Mouse (Mus musculus) CH12.LX (cell line): Measurements from ENCODE around the gene Ext2. TPM values are rescaled to one million over a fixed set of nuclear protein-coding genes. Genes with fewer than 3 reads are reported as not detected.
A peak's percentile ranks its signal among the peaks of the same experiment; 100 is the strongest.

Experiments
- DNase-seq: peaks from one replicate; pipeline ENCODE4 v3.0.0-alpha.2; 2013; ENCODE audit errors: extremely low read depth
- H3K27ac ChIP-seq: 2 replicates; pipeline ENCODE4 v1.5.1; 2012; ENCODE audit warnings: low read depth, mild to moderate bottlenecking, control low read depth, moderate library complexity; ENCODE audit not compliant: insufficient read depth
- H3K27me3 ChIP-seq: replicated peaks from 2 replicates; pipeline ENCODE3; 2012; ENCODE audit warnings: inconsistent platforms
- H3K36me3 ChIP-seq, 2 experiments: replicated peaks in 1 of 2; 2 replicates each; pipeline versions ENCODE3 to v1.6.1; 2012; ENCODE audit warnings: inconsistent platforms in 1 of 2, low read length in 1 of 2, mild to moderate bottlenecking in 1 of 2, mixed read lengths in 1 of 2, moderate library complexity in 1 of 2; ENCODE audit not compliant: control insufficient read depth in 1 of 2, insufficient read depth in 1 of 2
- H3K4me1 ChIP-seq, 2 experiments: 2 replicates each; pipeline ENCODE4 v1.6.1; 2012; ENCODE audit warnings: inconsistent platforms in 1 of 2, moderate library complexity in 1 of 2; ENCODE audit not compliant: insufficient read depth in 2 of 2, control insufficient read depth in 1 of 2
- H3K4me2 ChIP-seq: 2 replicates; pipeline ENCODE4 v1.6.1; 2012; ENCODE audit warnings: low read depth, mild to moderate bottlenecking, control low read depth; ENCODE audit not compliant: poor library complexity, insufficient read depth, severe bottlenecking
- H3K4me3 ChIP-seq, 3 experiments: fragments of 150-350 bp in 1 of 3; sonication (generic) in 1 of 3; replicated peaks in 1 of 3; 2 replicates each; pipeline versions ENCODE3 to v1.5.1; 2011 to 2012; ENCODE audit warnings: low read depth in 2 of 3, low read length in 2 of 3, mild to moderate bottlenecking in 2 of 3, moderate library complexity in 2 of 3, control low read depth in 1 of 3, improper control_type of control experiment in 1 of 3, inconsistent platforms in 1 of 3, mixed read lengths in 1 of 3; ENCODE audit not compliant: poor library complexity in 1 of 3
- H3K79me2 ChIP-seq: replicated peaks from 2 replicates; pipeline ENCODE4 v1.6.1; 2012; ENCODE audit warnings: mild to moderate bottlenecking, moderate library complexity; ENCODE audit not compliant: control insufficient read depth, poor library complexity, insufficient read depth, severe bottlenecking; ENCODE audit errors: extremely low read depth
- H3K9ac ChIP-seq: 2 replicates; pipeline ENCODE4 v1.6.1; 2012; ENCODE audit warnings: low read depth, mild to moderate bottlenecking, control low read depth, moderate library complexity; ENCODE audit not compliant: insufficient read depth
- H3K9me3 ChIP-seq: replicated peaks from 2 replicates; pipeline ENCODE3; 2012; ENCODE audit warnings: low read length, inconsistent platforms, mixed read lengths
- BHLHE40 ChIP-seq: IDR thresholded peaks from 2 replicates; pipeline ENCODE4 v1.6.1; 2011; ENCODE audit warnings: mild to moderate bottlenecking, low read depth, low read length, improper control_type of control experiment
- CTCF ChIP-seq, 2 experiments: IDR thresholded peaks in 1 of 2; conservative IDR thresholded peaks in 1 of 2; 2 replicates each; pipeline ENCODE4 v1.5.1; 2011 to 2012; ENCODE audit warnings: low read depth in 2 of 2, low read length in 2 of 2, improper control_type of control experiment in 1 of 2, inconsistent platforms in 1 of 2, mild to moderate bottlenecking in 1 of 2, moderate library complexity in 1 of 2
- ELF1 ChIP-seq: IDR thresholded peaks from 2 replicates; pipeline ENCODE4 v1.6.1; 2014; ENCODE audit warnings: low read depth, mild to moderate bottlenecking, inconsistent platforms, low read length, improper control_type of control experiment
- GABPA ChIP-seq: IDR thresholded peaks from 2 replicates; pipeline ENCODE4 v1.6.1; 2012; ENCODE audit warnings: low read depth, low read length, improper control_type of control experiment, inconsistent platforms; ENCODE audit not compliant: insufficient replicate concordance
- HCFC1 ChIP-seq: IDR thresholded peaks from 2 replicates; pipeline ENCODE4 v1.6.1; 2012; ENCODE audit warnings: low read depth, mild to moderate bottlenecking, inconsistent platforms, low read length, improper control_type of control experiment
- IRF4 ChIP-seq: IDR thresholded peaks from 2 replicates; pipeline ENCODE4 v1.6.1; 2014; ENCODE audit warnings: low read depth, mild to moderate bottlenecking, inconsistent platforms, low read length, improper control_type of control experiment
- KAT2A ChIP-seq: IDR thresholded peaks from 2 replicates; pipeline ENCODE4 v1.6.1; 2012; ENCODE audit warnings: low read length, improper control_type of control experiment, inconsistent platforms; ENCODE audit not compliant: insufficient replicate concordance
- MAFK ChIP-seq: IDR thresholded peaks from 2 replicates; pipeline ENCODE4 v1.6.1; 2011; ENCODE audit warnings: low read length, improper control_type of control experiment; ENCODE audit not compliant: insufficient replicate concordance
- MAX ChIP-seq: IDR thresholded peaks from 2 replicates; pipeline ENCODE4 v1.6.1; 2011; ENCODE audit warnings: low read length, improper control_type of control experiment
- MEF2A ChIP-seq: IDR thresholded peaks from 2 replicates; pipeline ENCODE4 v1.6.1; 2014; ENCODE audit warnings: low read depth, mild to moderate bottlenecking, inconsistent platforms, low read length, improper control_type of control experiment, borderline replicate concordance
- NELFE ChIP-seq: IDR thresholded peaks from 2 replicates; pipeline ENCODE4 v1.6.1; 2011; ENCODE audit warnings: low read depth, low read length, improper control_type of control experiment
- NRF1 ChIP-seq: IDR thresholded peaks from 2 replicates; pipeline ENCODE4 v1.6.1; 2014; ENCODE audit warnings: low read depth, mild to moderate bottlenecking, inconsistent platforms, low read length, improper control_type of control experiment, moderate library complexity
- POLR2A ChIP-seq: IDR thresholded peaks from 2 replicates; pipeline ENCODE4 v1.6.1; 2011; ENCODE audit warnings: low read depth, mild to moderate bottlenecking, improper control_type of control experiment, low read length
- POLR2AphosphoS2 ChIP-seq: IDR thresholded peaks from 2 replicates; pipeline ENCODE4 v1.6.1; 2011; ENCODE audit warnings: low read depth, low read length, improper control_type of control experiment
- RAD21 ChIP-seq: IDR thresholded peaks from 2 replicates; pipeline ENCODE4 v1.6.1; 2011; ENCODE audit warnings: low read depth, mild to moderate bottlenecking, low read length, improper control_type of control experiment, moderate library complexity
- TBP ChIP-seq: conservative IDR thresholded peaks from 2 replicates; pipeline ENCODE4 v1.6.1; 2011; ENCODE audit warnings: low read depth, low read length, improper control_type of control experiment
- UBTF ChIP-seq: IDR thresholded peaks from 2 replicates; pipeline ENCODE4 v1.6.1; 2012; ENCODE audit warnings: low read depth, mild to moderate bottlenecking, inconsistent platforms, low read length, improper control_type of control experiment, moderate library complexity
- USF2 ChIP-seq: conservative IDR thresholded peaks from 2 replicates; pipeline ENCODE4 v1.6.1; 2011; ENCODE audit warnings: low read depth, low read length, improper control_type of control experiment
- dilution Hi-C: fragments of 300-500 bp; cut with MboI; formaldehyde crosslinking; loops from 2 replicates; pipeline ENCODE4 v1.14.3; 2020; ENCODE audit warnings: low sequenced_read_pairs; ENCODE audit not compliant: extremely low pct_unique_long_range_greater_than_20kb, extremely low pct_ligation_motif_present
- in situ Hi-C: fragments of 300-500 bp; cut with MboI; formaldehyde crosslinking; loops from 3 replicates; pipeline ENCODE4 v1.14.3; 2019; ENCODE audit warnings: low sequenced_read_pairs, low pct_ligation_motif_present, low pct_unique_long_range_greater_than_20kb, mixed read lengths
- polyA plus RNA-seq: library from polyadenylated mRNA; unstranded; fragments of >175 nt; gene quantifications from 2 replicates; pipeline ENCODE4 v1.2.1, GENCODE M21; 2012; ENCODE audit warnings: low read depth; ENCODE audit not compliant: insufficient read length
- total RNA-seq, 2 experiments: library from RNA; depleted of rRNA; stranded (reverse); fragments of 300-350 nt in 1 of 2; fragments of >200 nt in 1 of 2; gene quantifications; 2 replicates each; pipeline ENCODE4 v1.2.3; 2012 to 2014

Ext2 gene
- total and polyA plus RNA-seq, 3 experiments: 20.2 to 33.1 (median 26.9) TPM

DNA sequence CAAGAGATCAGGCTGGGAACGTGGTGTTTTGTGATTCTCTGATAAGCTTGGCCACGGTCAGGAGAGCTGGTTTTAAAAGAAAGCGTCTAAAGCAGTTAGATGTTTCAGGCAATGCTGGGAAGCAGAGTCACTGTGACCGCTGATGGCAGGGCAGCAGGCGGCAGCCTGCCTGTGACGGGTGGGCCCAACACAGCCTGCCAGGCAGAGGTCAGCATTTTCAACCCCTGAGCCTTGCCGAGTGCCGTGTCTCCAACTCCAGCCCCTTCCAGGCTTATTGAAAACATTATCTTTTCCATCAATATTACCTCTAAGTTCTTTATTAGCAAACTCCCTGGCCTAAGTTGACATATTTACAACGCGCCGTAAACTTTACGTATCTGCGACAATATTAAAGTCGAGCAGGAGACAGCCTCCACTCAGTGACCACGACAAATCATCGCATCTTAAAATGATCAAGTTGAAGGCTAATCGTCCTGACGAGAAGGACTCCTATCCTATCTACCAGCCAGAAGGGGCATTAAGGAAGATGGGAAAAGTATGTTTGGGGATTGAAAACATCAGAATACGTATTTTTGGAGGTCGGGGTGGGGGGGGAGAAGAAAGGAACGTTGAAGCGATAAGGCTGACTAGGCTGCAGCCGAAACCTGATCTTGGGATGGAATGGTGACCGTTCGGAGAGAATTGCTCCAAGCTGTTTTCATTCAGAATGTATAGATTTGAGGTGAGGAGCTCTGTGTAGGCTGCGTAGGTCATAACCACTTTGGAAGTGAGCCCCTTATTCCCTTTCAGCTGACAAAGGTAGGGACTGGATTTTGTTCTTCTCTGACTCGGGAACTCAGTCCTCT, 206.3 kb downstream of the Ext2 start:
- H3K4me2 ChIP-seq: no peak overlapping the region

DNA sequence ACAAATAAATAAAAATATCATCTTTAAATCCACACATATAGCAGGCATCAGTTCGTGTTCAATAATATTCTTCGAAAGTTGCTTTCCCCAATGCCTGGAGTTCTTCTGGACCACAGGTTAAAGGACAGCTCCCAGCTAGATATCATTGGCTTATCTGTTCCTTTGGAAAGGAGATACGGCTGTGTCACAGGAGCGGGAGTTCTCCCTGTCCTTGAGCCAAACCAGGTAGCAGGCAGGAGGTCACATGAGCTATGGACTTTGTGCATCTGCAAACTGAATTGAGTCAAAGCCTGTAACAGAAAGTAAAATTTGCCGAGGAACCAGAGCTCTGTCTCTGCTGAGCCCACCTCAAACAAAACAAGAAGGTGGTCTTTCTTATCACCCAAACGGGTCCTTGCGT, 209.3 kb downstream of the Ext2 start:
- Histone ChIP-seq H3K79me2 (no peaks in the 10 kb centered on the region), H3K4me3 (no peak overlapping the region), H3K27ac (no peak overlapping the region), H3K4me1 (no peaks in the 10 kb centered on the region), H3K9me3 (no peaks in the 10 kb centered on the region), H3K36me3 (no peaks in the 10 kb centered on the region), H3K27me3 (peaks cover 90% of the 10 kb centered on the region), H3K4me2 (0 out of 2 replicates have a peak overlapping the region, but pooled peaks have one; percentile 14), H3K9ac (no peak overlapping the region)
- TF ChIP-seq IRF4: no peak
- TF ChIP-seq POLR2A: no peak
- TF ChIP-seq USF2: no peak
- TF ChIP-seq HCFC1: no peak
- no peak for TF ChIP-seq MEF2A
- no peak for TF ChIP-seq CTCF (conservative IDR thresholded peaks at IDR 0.05 in 1 of 2, IDR thresholded peaks at IDR 0.05 in 1 of 2; ENCODE audit: low read depth in 2 of 2, low read length in 2 of 2)
- dilution Hi-C loops: no loop called here
- DNase-seq: no peak
- in situ Hi-C loops: no loop called here

More for the DNA sequence above, 206.3 kb downstream of the Ext2 start:
- DNase-seq: no peak
- H3K4me1 ChIP-seq: no peaks in the 10 kb centered on the region
- in situ Hi-C loops (no loop called here), dilution Hi-C loops (no loop called here)
- H3K9ac ChIP-seq: no peak overlapping the region
- H3K79me2 ChIP-seq: no peaks in the 10 kb centered on the region
- no peaks in the 10 kb centered on the region for H3K9me3 ChIP-seq
- TF ChIP-seq CTCF (conservative IDR thresholded peaks at IDR 0.05 in 1 of 2, IDR thresholded peaks at IDR 0.05 in 1 of 2; ENCODE audit: low read depth in 2 of 2, low read length in 2 of 2): no peak
- no peak for TF ChIP-seq TBP
- TF ChIP-seq MAFK: no peak
- TF ChIP-seq KAT2A: no peak
- TF ChIP-seq GABPA: no peak
- TF ChIP-seq UBTF: no peak
- no peak for TF ChIP-seq POLR2AphosphoS2
- TF ChIP-seq BHLHE40: no peak
- no peak for TF ChIP-seq NELFE
- TF ChIP-seq RAD21: no peak
- TF ChIP-seq ELF1: no peak
- TF ChIP-seq NRF1: no peak
- TF ChIP-seq HCFC1: no peak
- no peak for TF ChIP-seq IRF4
- TF ChIP-seq MAX: no peak
- H3K36me3 ChIP-seq: no peaks in the 10 kb centered on the region
- H3K27ac ChIP-seq: no peak overlapping the region
- peaks cover 90% of the 10 kb centered on the region for H3K27me3 ChIP-seq
- H3K4me3 ChIP-seq: no peak overlapping the region

Other genes starting within 250 kb of the Ext2 start
- gene Alx4, start 180.2 kb downstream of the Ext2 start, total RNA-seq (2012; rRNA removed): not detected in 2 replicates
- gene Alx4, start 180.2 kb downstream of the Ext2 start, total RNA-seq (2014; rRNA removed): not detected in 2 replicates
- gene Alx4, start 180.2 kb downstream of the Ext2 start, polyA plus RNA-seq: not detected in 2 replicates
- gene Accs, start 27.4 kb upstream of the Ext2 start, total RNA-seq (2012; rRNA removed): 4.2 and 6.7 TPM in 2 replicates
- gene Accs, start 27.4 kb upstream of the Ext2 start, total RNA-seq (2014; rRNA removed): 6.0 and 6.2 TPM in 2 replicates
- 5.7 TPM in 2 replicates for gene Accs, start 27.4 kb upstream of the Ext2 start, polyA plus RNA-seq
- 0.30 TPM in 1 of 2 replicates, not detected in the other for gene Accsl, start 46.6 kb upstream of the Ext2 start, total RNA-seq (2012; rRNA removed)
- not detected in 2 replicates for gene Accsl, start 46.6 kb upstream of the Ext2 start, total RNA-seq (2014; rRNA removed)
- 0.63 TPM in 1 of 2 replicates, not detected in the other for gene Accsl, start 46.6 kb upstream of the Ext2 start, polyA plus RNA-seq
- not detected in 2 replicates for gene Gm13889, start 134.6 kb upstream of the Ext2 start, total RNA-seq (2012; rRNA removed)
- not detected in 2 replicates for gene Gm13889, start 134.6 kb upstream of the Ext2 start, total RNA-seq (2014; rRNA removed)
- not detected in 2 replicates for gene Gm13889, start 134.6 kb upstream of the Ext2 start, polyA plus RNA-seq
- not detected in 2 replicates for gene Gm27027, start 173.8 kb upstream of the Ext2 start, total RNA-seq (2012; rRNA removed)
- not detected in 2 replicates for gene Gm27027, start 173.8 kb upstream of the Ext2 start, total RNA-seq (2014; rRNA removed)
- gene Gm27027, start 173.8 kb upstream of the Ext2 start, polyA plus RNA-seq: not detected in 2 replicates
- 57.9 and 60.5 TPM in 2 replicates for gene Alkbh3, start 188.2 kb upstream of the Ext2 start, total RNA-seq (2012; rRNA removed)
- gene Alkbh3, start 188.2 kb upstream of the Ext2 start, total RNA-seq (2014; rRNA removed): 53.3 and 55.4 TPM in 2 replicates
- 62.9 and 69.5 TPM in 2 replicates for gene Alkbh3, start 188.2 kb upstream of the Ext2 start, polyA plus RNA-seq